8 mouse cellular contexts compared by ENCODE assay signal in genomic region chr17:35076507-35077176, GRCm38 (mm10). TPM values are rescaled to one million over a fixed set of nuclear protein-coding genes. Genes with fewer than 3 reads are reported as not detected.
DNase-seq lines count a peak whose midpoint lies in the region; ATAC-seq and TF ChIP-seq lines count a peak whose summit lies in the region.

Gene Ly6g6e (plus strand): TSS chr17:35076902.

- TF ChIP-seq POLR2A in lung, adult 2 months (IDR thresholded peaks at IDR 0.05; ENCODE audit: borderline replicate concordance, extremely low read depth, low read depth, low read length): no peak

- H3K4me3 ChIP-seq in lung, adult 2 months (replicated peaks; ENCODE audit: extremely low read depth, low read depth, low read length): peak within 1 kb of the TSS; percentile 67
- H3K4me3 ChIP-seq in embryonic facial prominence, embryonic 14.5 days (ENCODE audit: low read depth, low read length): peak within 1 kb of the TSS; percentile 8; the same call in 1 of the 2 replicates
- peak within 1 kb of the TSS; percentile 13; the same call in 1 of the 2 replicates for H3K4me3 ChIP-seq in intestine, embryonic 15.5 days (replicated peaks)
- H3K4me3 ChIP-seq in neural tube, embryonic 13.5 days: peak within 1 kb of the TSS; percentile 15

- H3K4me2 ChIP-seq in embryonic facial prominence, embryonic 14.5 days (ENCODE audit: low read depth, low read length): peak within 1 kb of the TSS; percentile 43
- H3K4me2 ChIP-seq in intestine, embryonic 15.5 days (replicated peaks): peak within 1 kb of the TSS; percentile 55
- peak within 1 kb of the TSS; percentile 47 for H3K4me2 ChIP-seq in neural tube, embryonic 13.5 days

- DNase-seq in lung, adult 2 months: no peak
- no peak for DNase-seq in lung, postnatal 36 days
- DNase-seq in embryonic facial prominence, embryonic 14.5 days (ENCODE audit: low spot score): peak; percentile 39
- DNase-seq in cerebellum, adult 18-20 months: no peak
- no peak for DNase-seq in adrenal gland, adult 18-20 months (ENCODE audit: low spot score in 2 of 2)
- no peak for DNase-seq in right cerebral cortex, postnatal 10 days (ENCODE audit: low spot score in 2 of 2)

- peak within 1 kb of the TSS; percentile 31 for H3K9ac ChIP-seq in embryonic facial prominence, embryonic 14.5 days (ENCODE audit: low read depth, low read length)
- H3K9ac ChIP-seq in intestine, embryonic 15.5 days: peak within 1 kb of the TSS; percentile 36; the same call in 1 of the 2 replicates
- H3K9ac ChIP-seq in neural tube, embryonic 13.5 days: peak within 1 kb of the TSS; percentile 59

- H3K4me1 ChIP-seq in lung, adult 2 months (ENCODE audit: control insufficient read depth, insufficient read depth, low read length): no peaks in the 10 kb centered on the region; the same call in none of the 2 replicates
- H3K4me1 ChIP-seq in embryonic facial prominence, embryonic 14.5 days (ENCODE audit: control insufficient read depth, insufficient read depth, low read length): peaks cover 3% of the 10 kb centered on the region; the same call in 1 of the 2 replicates
- peaks cover 36% of the 10 kb centered on the region for H3K4me1 ChIP-seq in intestine, embryonic 15.5 days (replicated peaks)
- H3K4me1 ChIP-seq in neural tube, embryonic 13.5 days (replicated peaks): peaks cover 18% of the 10 kb centered on the region

- TF ChIP-seq CTCF in lung, adult 2 months (IDR thresholded peaks at IDR 0.05; ENCODE audit: insufficient read depth, low read length): no peak

- 29% methylated on average over 10 of the region's 10 CpGs for WGBS in lung, adult 2 months
- 9% methylated on average over 10 of the region's 10 CpGs for WGBS in embryonic facial prominence, embryonic 14.5 days
- WGBS in intestine, embryonic 15.5 days: 28% methylated on average over 10 of the region's 10 CpGs
- WGBS in neural tube, embryonic 13.5 days: 26% methylated on average over 10 of the region's 10 CpGs

- ATAC-seq in embryonic facial prominence, embryonic 14.5 days (ENCODE audit: low read depth): peak; percentile 47
- ATAC-seq in intestine, embryonic 15.5 days: no peak
- no peak for ATAC-seq in neural tube, embryonic 13.5 days (ENCODE audit: low read depth)

- no peaks in the 10 kb centered on the region for H3K9me3 ChIP-seq in embryonic facial prominence, embryonic 14.5 days (ENCODE audit: control insufficient read depth, low read length)
- no peaks in the 10 kb centered on the region for H3K9me3 ChIP-seq in intestine, embryonic 15.5 days
- H3K9me3 ChIP-seq in neural tube, embryonic 13.5 days: no peaks in the 10 kb centered on the region

- H3K36me3 ChIP-seq in embryonic facial prominence, embryonic 14.5 days (ENCODE audit: control insufficient read depth, insufficient read depth, low read length): no peaks in the 10 kb centered on the region
- no peaks in the 10 kb centered on the region for H3K36me3 ChIP-seq in intestine, embryonic 15.5 days
- H3K36me3 ChIP-seq in neural tube, embryonic 13.5 days: no peaks in the 10 kb centered on the region

- no peak within 1 kb of the TSS; the same call in 1 of the 2 replicates for H3K27ac ChIP-seq in embryonic facial prominence, embryonic 14.5 days (replicated peaks; ENCODE audit: low read depth, low read length)
- peak within 1 kb of the TSS; percentile 71 for H3K27ac ChIP-seq in intestine, embryonic 15.5 days
- H3K27ac ChIP-seq in neural tube, embryonic 13.5 days (replicated peaks): no peak within 1 kb of the TSS

- no peaks in the 10 kb centered on the region for H3K27me3 ChIP-seq in embryonic facial prominence, embryonic 14.5 days (replicated peaks; ENCODE audit: control insufficient read depth, insufficient read depth, low read length)
- H3K27me3 ChIP-seq in intestine, embryonic 15.5 days (replicated peaks): no peaks in the 10 kb centered on the region
- no peaks in the 10 kb centered on the region for H3K27me3 ChIP-seq in neural tube, embryonic 13.5 days

RNA-seq across cellular contexts. Expression of gene Ly6g6e, which starts in this region (rescaled TPM):
- polyA plus RNA-seq in lung, adult 2 months (2012; rRNA removed): 5.8 and 25.7 TPM in 2 replicates
- 9.4 and 11.8 TPM in 2 replicates for polyA plus RNA-seq in embryonic facial prominence, embryonic 14.5 days (2014; fragmentation: Nextera tagmentation; extraction: Ambion mirVana)
- 1.9 and 2.6 TPM in 2 replicates for polyA plus RNA-seq in intestine, embryonic 15.5 days (2015; fragmentation: Nextera tagmentation; extraction: Ambion mirVana)
- 0.46 and 0.55 TPM in 2 replicates for polyA plus RNA-seq in neural tube, embryonic 13.5 days (2015; fragmentation: Nextera tagmentation; extraction: Ambion mirVana)
- not detected for total RNA-seq in adrenal gland, adult 18-20 months (2021)

Comparison
In these comparisons a context has a peak if more than half of its experiments do, and no peak if none do; other contexts are left out.
1. H3K4me3 ChIP-seq: peak in every context shown above with its lines; median percentile 67 in lung, adult 2 months; 15 in neural tube, embryonic 13.5 days; 13 in intestine, embryonic 15.5 days; 8 in embryonic facial prominence, embryonic 14.5 days.